Mouse (Mus musculus) bone marrow macrophage, adult 2 months (primary cell): ENCODE data around the gene Cep170. TPM values are rescaled to one million over a fixed set of nuclear protein-coding genes. Genes with fewer than 3 reads are reported as not detected.

Experiments
- H3K27ac ChIP-seq: 2 replicates; pipeline ENCODE4 v1.5.1; 2012; ENCODE audit warnings: low read depth, low read length; ENCODE audit not compliant: insufficient read depth
- H3K4me1 ChIP-seq: 2 replicates; pipeline ENCODE4 v1.6.1; 2012; ENCODE audit warnings: low read length; ENCODE audit not compliant: control insufficient read depth, insufficient read depth
- H3K4me3 ChIP-seq: 2 replicates; pipeline ENCODE4 v1.5.1; 2012; ENCODE audit warnings: mild to moderate bottlenecking, low read length, moderate library complexity; ENCODE audit not compliant: insufficient read depth
- CTCF ChIP-seq: IDR thresholded peaks from 2 replicates; pipeline ENCODE4 v1.5.1; 2012; ENCODE audit warnings: low read depth, mild to moderate bottlenecking, low read length, moderate library complexity
- POLR2A ChIP-seq: IDR thresholded peaks from 2 replicates; pipeline ENCODE4 v1.6.1; 2012; ENCODE audit warnings: mild to moderate bottlenecking, low read depth, low read length, borderline replicate concordance
- polyA plus RNA-seq: library from polyadenylated mRNA; stranded (reverse); fragments of >200 nt; gene quantifications from 2 replicates; pipeline ENCODE4 v1.2.4, GENCODE M21; 2012; ENCODE audit not compliant: missing spikeins, insufficient read depth, insufficient read length

Cep170 gene
- polyA plus RNA-seq, 1 experiment, result 60.1 TPM

DNA sequence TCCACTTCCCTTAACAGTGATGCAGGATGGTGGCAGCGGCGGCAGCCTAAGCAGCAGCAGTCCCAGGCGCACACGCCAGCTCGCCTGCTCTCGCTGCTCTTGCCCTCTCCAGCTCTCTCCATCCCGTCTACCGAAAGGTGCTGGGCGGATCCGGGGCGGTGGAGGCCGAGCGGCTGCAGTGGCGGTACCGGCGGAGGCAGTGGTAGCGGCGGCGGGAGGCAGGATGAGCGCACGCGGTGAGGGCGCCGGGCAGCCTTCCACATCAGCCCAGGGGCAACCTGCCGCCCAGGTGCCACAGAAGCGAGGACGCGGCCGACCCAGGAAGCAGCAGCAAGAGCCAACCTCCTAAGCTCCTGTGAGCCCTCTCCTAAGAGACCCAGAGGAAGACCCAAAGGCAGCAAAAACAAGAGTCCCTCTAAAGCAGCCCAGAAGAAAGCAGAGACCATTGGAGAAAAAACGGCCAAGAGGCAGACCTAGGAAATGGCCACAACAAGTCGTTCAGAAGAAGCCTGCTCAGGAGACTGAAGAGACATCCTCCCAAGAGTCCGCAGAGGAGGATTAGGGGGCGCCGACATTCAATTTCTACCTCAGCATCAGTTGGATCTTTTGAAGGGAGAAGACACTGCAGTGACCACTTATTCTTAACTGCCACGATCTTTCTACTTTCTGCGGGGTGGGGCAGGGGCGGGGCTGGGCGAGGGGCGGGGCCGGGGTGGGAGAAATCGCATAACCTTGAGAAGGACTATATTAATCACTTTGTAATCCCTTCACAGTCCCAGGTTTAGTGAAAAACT is 21.8 kb upstream of the Cep170 start:
- peaks cover 23% of the 10 kb centered on the region for H3K4me1 ChIP-seq
- peak overlapping the region; percentile 78 for H3K27ac ChIP-seq
- TF ChIP-seq POLR2A (no peak), CTCF (no peak)
- peak overlapping the region; percentile 85 for H3K4me3 ChIP-seq

DNA sequence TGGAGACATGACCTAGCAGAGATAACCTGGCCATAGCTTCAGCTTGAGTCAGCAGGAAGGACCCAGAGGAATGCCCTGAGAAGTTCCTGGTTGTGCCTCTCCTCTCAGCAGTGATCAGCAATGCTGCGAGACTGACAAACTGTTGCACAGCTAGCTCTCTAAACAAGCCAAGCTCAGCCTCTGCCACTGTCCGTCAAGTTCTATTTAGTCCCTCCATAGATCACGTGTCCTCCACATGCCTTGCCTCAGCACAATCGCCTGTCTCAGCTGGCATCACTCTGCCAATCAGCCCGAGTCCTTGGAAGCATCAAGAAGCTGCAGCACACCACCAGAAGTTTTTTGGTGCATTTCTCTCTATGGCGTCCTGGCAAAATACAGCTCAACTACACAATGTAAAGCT is 21.0 kb upstream of the Cep170 start:
- Histone ChIP-seq H3K27ac (peak overlapping the region; percentile 78), H3K4me1 (peaks cover 25% of the 10 kb centered on the region), H3K4me3 (peak overlapping the region; percentile 85)
- TF ChIP-seq CTCF (no peak), POLR2A (no peak)

- TF ChIP-seq POLR2A (no peak), CTCF (no peak)
- H3K4me3 ChIP-seq, result peak overlapping the region; percentile 85
These were observed 20.1 kb upstream of the Cep170 start for GRCm38 (mm10) chr1:176833948-176834347.

DNA sequence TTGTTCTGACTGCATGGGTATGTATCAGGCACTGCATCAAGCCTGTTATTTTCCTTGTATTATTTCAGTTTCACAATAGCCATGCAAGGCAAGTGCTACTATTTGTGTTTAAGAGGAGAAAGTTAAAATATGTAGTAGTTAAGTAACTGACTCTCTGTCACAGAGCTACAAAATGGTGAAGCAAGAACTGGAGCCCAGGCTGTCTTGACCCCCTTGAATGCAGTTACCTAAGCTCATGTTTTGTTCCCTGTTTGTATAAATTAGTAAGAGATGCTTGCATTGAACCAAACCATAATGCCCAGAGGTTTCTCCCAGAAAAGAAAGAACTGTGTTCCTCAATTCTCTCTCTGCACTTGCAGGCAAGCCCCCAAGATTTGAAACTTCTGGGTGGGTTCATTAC is 19.4 kb upstream of the Cep170 start:
- Histone ChIP-seq H3K4me1 (peaks cover 39% of the 10 kb centered on the region), H3K4me3 (peak overlapping the region; percentile 21; the same call in 1 of the 2 replicates), H3K27ac (peak overlapping the region; percentile 64)
- TF ChIP-seq CTCF (no peak), POLR2A (no peak)

More at GRCm38 (mm10) chr1:176833948-176834347, 20.1 kb upstream of the Cep170 start:
- H3K27ac ChIP-seq, result peak overlapping the region; percentile 78
- peaks cover 33% of the 10 kb centered on the region for H3K4me1 ChIP-seq

GRCm38 (mm10) chr1:176832607-176833006 is 18.7 kb upstream of the Cep170 start:
- no peak for TF ChIP-seq POLR2A
- no peak for TF ChIP-seq CTCF
- H3K27ac ChIP-seq, result peak overlapping the region; percentile 77
- H3K4me1 ChIP-seq, result peaks cover 42% of the 10 kb centered on the region
- H3K4me3 ChIP-seq, result peak overlapping the region; percentile 41

DNA sequence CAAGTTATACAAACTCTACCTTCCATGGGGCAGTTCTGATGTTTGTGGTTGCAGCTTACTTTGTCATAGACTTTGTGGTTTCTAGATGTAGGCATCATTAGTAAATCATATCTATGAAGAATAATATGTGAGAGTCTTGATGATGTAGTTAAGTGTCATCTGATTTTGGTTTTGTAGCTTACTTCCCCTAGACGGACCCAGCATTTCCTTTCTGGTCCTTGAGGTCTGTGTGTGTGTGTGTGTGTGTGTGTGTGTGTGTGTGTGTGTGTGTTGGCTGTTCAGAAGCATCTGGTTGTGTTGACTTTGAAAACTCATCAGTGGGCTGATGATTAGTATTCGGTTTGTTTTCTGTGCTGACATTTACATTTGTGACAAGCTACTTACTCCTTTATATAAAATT is 18.2 kb upstream of the Cep170 start:
- peaks cover 45% of the 10 kb centered on the region for H3K4me1 ChIP-seq
- peak overlapping the region; percentile 83 for H3K27ac ChIP-seq
- TF ChIP-seq CTCF (no peak), POLR2A (no peak)
- H3K4me3 ChIP-seq, result no peak overlapping the region

GRCm38 (mm10) chr1:176828666-176829065 is 14.8 kb upstream of the Cep170 start:
- H3K4me1 ChIP-seq, result peaks cover 61% of the 10 kb centered on the region
- H3K4me3 ChIP-seq, result no peak overlapping the region
- no peak for TF ChIP-seq POLR2A
- no peak for TF ChIP-seq CTCF
- peak overlapping the region; percentile 97 for H3K27ac ChIP-seq

GRCm38 (mm10) chr1:176827945-176828485 is 14.1 kb upstream of the Cep170 start:
- peak overlapping the region; percentile 38 for H3K4me3 ChIP-seq
- H3K4me1 ChIP-seq, result peaks cover 62% of the 10 kb centered on the region
- H3K27ac ChIP-seq, result peak overlapping the region; percentile 97
- TF ChIP-seq POLR2A (no peak), CTCF (no peak)

GRCm38 (mm10) chr1:176827365-176827764 is 13.5 kb upstream of the Cep170 start:
- H3K27ac ChIP-seq, result peak overlapping the region; percentile 97
- peak overlapping the region; percentile 38 for H3K4me3 ChIP-seq
- no peak for TF ChIP-seq CTCF
- TF ChIP-seq POLR2A, result no peak
- peaks cover 64% of the 10 kb centered on the region for H3K4me1 ChIP-seq

DNA sequence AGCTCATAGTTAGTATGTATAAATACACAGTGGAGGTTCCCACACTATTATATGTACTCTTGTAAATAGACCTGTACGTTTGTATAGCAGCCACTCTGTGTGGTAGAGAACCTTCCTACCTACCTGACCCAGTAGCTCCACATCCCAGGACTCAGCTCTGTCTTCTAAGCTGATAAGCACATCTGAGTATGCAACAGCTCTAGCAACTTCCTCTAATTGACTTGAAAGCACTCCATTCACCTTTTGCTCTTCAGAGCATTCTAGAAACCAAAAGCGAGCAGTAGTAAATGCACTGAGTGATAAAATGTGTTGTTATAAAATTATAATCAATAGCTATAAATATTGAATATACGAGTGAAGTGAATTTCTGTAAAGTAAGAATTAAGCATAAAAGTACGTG is 13.1 kb upstream of the Cep170 start:
- Histone ChIP-seq H3K4me1 (peaks cover 66% of the 10 kb centered on the region), H3K4me3 (peak overlapping the region; percentile 38), H3K27ac (peak overlapping the region; percentile 97)
- TF ChIP-seq CTCF (no peak), POLR2A (no peak)
